Mouse (Mus musculus): ENCODE measurements around the gene Cerk.
"Not testable (repeated sequence)": the region's sequence is repeated elsewhere in the genome, so short reads cannot be mapped to it uniquely, and the experiment has no call there.

Cerk gene

DNA sequence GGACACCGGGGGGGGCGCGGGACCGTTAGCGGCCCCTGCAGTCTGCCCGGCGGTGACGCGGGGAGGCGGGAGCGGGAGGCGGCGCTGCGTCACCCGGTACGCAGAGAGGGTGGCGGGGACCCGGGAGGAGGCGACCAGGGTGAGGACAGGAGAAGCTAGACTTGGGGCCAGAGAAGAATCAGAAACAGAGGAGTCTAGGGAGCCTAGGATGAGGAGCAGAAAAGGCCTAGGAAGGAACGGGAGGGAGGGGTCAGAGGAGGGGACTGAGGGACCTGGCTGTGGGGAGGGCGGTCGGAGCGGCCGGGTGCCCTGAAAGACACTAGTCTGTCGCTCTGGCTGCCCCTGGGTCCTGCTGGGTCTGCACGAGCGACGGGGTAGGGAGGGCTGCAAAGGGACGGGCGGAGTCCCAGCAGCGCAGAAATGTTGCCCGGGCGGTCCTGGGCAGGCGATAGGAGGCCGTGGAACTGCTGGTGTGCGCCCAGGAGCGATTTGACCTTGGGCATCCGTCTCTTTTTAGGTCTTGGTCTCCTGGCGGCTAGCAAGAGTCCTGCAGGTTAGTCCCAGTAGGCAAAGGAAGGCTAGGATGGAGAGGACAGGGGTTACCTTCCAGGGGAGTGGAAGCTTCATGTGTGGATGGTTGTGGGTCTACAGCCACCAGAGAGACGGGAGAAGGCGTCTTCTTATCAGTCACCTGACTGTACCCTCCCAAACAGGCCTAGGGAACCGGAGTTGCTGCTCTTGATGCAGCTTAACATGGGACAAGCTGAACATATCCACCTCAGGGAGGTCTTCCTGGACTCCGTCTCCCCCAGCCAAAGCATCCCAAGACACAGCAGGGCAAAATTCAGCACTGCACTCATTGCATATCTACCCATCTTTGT lies at the start of gene Cerk:
Gene Cerk (minus strand): TSS at position 453 of the 881 bp plus-strand sequence.
- peak; percentile 82 to 88 for DNase-seq (ENCODE audit: low spot score in 2 of 2)

GRCm38 (mm10) chr15:86234517-86235441 lies 48.8 kb upstream of the Cerk start:
- DNase-seq (ENCODE audit: low spot score in 2 of 2): peak; percentile 55 to 83

GRCm38 (mm10) chr15:86234001-86234400 lies 48.1 kb upstream of the Cerk start:
- no peak for DNase-seq (ENCODE audit: low spot score in 2 of 2)

DNA sequence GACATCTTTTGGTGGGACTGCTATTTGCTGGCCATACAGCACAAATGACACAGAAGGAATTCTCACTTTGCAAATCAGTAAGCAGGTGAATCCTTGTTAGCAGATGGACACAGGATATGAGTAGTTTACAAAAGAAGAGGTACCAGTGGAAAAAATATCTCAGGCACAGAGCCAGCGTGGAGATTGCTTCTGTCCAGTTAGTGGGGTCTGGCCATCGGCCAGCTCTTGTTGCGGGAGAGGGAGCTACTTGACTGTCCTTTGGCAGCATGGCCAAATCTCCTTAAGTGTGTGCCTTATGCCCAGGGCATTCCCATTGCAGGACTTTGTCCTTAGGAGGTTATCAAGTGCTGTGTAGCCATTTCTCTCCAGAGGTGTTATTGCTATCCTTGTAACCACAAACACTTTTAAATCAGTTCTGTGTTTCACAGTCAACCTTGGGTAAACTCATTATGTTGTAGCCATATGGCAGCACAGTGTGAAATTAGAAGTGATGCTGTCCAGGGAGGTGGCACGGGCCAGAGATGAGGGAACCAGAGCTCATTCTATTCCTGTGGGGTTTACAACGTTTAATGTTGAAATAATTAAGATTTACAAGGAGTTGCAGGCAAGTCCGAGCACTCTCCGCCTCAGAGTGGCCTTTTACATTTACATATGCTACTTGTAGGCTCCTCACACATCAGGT lies 46.0 kb upstream of the Cerk start:
- no peak for DNase-seq (ENCODE audit: low spot score in 2 of 2)

DNA sequence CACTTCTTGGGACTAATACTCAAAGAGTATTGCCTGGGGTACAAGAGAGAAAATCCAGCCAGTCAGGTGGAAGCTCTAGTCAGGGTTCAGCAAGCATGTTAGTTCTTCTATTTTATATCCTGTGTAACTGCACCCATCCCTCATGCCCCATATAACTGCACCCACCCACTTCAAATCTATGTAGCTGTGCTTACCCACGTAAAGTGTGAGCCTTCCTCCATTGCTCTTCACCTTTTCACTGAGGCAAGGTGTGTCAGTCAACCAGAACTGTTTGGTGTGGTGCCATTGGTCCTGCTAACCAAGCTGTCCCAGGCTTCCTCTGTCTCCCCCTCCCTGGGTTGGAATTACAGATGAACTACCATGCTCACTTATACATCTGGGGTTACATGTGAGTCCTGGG lies 45.2 kb upstream of the Cerk start:
- no peak for DNase-seq (ENCODE audit: low spot score in 2 of 2)

DNA sequence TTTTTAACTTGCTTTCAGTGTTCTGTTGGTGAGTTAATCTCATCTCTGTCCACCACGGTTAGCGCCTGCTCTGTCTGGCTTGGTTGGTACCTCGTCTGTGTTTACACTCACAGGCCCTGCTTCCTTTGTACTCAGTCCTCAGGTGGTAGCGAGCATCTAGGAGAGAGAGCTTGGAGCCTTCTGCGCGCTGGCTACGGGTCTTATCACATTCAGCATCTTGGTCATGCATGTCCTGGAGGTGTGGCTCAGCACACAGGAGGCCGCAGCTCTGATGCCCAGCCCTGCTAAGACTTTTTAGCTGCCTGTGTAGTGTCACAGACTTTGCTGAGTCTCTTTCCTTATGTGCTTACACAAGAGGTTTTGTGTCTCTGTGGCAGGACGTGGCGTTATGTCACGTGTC lies 43.7 kb upstream of the Cerk start:
- no peak for DNase-seq (ENCODE audit: low spot score in 2 of 2)

DNA sequence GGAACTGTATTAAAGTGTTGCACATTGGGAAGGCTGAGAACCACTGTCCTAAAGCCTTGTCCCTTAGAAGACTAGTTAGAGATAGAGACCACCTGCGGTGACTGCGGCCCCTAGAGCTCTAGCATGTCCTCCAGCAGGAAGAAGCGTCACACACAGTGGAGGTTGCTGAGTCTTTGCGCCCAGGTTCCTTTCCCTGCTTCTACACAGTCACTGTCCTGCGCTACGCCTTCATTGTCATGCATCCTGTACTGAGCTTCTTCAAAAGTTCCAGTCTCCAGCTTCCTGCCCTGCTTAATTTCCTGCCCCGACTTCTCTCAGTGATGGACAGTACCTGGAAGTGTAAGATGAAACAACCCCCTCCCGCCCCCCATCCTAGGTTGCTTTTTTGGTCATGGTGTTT lies 43.1 kb upstream of the Cerk start:
- DNase-seq (ENCODE audit: low spot score in 2 of 2): no peak

DNA sequence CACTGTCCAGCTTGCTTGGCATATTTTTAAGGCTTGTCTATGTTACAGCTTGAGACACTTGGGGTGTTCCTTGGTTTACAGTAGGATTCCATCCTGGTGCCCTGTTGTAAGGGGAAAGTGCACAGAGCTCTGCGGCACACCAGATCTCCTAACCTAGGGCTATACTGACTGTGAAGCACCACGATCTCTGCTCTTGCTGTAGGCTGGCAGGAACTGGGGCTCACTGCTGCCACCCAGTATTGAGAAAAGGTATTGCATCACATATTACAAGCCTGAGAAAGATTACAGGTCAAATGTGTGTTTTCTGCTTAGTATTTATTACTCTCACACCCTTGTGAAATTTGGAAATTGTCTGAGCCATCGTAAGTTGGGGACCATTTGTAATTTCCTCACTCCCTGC lies 42.2 kb upstream of the Cerk start:
- peak in 1 of 2 experiments; percentile 63 for DNase-seq (ENCODE audit: low spot score in 2 of 2)

DNA sequence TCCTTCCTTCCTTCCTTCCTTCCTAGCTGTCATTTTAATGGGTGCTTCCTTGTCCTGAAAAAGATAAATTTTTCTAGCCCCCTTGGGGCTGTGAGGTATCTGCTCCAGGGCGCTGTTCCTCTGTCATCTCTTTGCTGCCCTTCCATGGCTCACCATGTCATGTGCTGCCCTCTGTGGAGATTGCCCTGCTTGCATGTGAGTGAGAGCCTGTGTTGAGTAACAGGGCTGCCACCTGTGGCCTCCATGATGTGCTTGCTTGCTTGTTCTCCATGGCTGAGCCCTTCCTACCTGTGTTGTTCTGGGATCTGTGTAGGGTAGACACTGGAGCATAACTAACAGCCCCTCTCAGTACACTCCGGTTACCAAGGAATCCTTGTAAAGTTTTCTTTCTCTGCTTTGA lies 41.0 kb upstream of the Cerk start:
- DNase-seq (ENCODE audit: low spot score in 2 of 2): no peak

- DNase-seq (ENCODE audit: low spot score in 2 of 2): no peak
Measured at GRCm38 (mm10) chr15:86226221-86226620, 40.3 kb upstream of the Cerk start.

DNA sequence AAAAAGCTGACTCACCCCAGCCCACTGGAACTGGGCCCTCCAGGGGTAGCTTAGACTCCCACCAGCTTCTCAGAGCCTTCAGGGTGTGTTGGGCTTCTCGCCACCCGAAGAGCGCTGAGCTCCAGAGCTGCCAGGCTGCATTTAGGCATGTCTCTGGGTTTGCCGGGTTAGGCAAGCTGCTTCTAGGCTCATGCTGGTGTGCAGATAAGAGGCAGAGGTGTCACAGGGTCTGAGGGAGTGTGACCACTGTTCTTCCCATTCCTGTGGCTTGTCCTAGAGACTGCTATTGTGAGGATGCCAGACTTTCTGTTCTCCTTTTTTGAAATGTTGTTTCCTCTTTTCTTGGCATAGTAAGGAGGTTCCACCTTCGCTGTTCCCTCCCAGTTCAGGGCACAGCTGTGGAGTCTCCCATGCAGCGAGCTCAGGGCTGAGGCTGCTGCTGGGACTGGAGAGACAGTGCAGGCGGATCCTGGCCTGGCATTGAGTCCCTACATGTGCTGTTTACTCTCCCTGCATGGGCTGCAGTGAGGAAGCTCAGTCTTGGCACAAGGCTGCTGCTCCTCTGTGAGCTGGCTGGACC lies 39.1 kb upstream of the Cerk start:
- peak; percentile 65 to 67 for DNase-seq (ENCODE audit: low spot score in 2 of 2)

- DNase-seq (ENCODE audit: low spot score in 2 of 2): not testable (repeated sequence)
Measured at GRCm38 (mm10) chr15:86221901-86222300, 36.0 kb upstream of the Cerk start.

- DNase-seq (ENCODE audit: low spot score in 2 of 2): no peak
Measured at GRCm38 (mm10) chr15:86221369-86221768, 35.4 kb upstream of the Cerk start.

GRCm38 (mm10) chr15:86220715-86221114 lies 34.8 kb upstream of the Cerk start:
- no peak for DNase-seq (ENCODE audit: low spot score in 2 of 2)

DNA sequence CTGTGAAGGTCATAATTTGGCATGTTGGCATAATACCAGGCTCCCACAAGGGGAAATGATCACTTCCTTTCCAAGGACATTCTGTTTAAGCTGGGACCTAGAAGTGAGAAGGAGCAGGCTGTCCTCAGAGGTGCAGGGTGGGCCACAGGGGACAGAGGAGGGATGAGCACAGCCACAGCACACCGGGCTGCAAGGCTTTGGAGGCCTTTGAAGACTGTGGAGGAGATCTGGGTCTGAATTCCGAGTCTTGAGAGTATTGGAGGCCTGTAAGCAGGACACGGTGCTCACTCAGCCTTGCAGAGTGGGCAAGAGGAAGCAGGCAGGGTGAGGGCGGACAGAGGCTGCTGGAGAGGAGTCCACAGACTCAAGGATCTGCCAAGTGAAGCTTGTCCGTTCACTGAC lies 34.3 kb upstream of the Cerk start:
- no peak for DNase-seq (ENCODE audit: low spot score in 2 of 2)

DNA sequence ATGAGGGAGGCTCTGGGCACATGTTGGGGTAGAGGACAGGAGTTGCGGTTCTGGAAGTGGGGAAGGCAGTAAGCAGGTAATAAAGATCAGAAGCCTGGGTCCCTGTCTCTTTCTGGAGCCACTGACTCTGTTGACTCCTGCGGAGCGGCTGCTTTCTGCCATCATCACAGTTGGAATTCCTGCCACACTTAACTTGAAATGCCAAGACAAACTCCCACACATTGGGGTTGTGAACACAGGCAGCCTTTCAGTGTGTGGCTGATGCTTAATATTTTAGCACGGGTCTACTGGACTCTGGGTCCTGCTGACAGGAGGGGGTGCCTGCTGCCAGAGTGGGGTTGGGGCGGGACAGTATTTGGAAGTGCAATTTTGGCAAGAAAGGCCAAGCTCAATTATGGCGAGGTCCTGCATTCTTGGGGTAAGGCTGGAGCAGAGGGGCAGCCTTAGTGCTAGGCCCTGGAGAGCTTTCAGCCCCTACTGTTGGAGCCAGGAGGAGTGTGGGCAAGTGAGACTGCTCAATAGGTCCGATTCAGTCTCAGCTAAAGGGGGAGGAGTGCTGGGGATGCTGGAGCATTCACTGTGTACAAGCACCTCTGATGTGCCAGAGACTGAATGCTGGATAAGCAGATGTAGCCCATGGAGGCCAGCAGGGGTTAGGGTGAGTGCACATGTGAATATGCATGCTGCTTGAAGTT lies 33.7 kb upstream of the Cerk start:
- peak in 1 of 2 experiments; percentile 46 for DNase-seq (ENCODE audit: low spot score in 2 of 2)

DNA sequence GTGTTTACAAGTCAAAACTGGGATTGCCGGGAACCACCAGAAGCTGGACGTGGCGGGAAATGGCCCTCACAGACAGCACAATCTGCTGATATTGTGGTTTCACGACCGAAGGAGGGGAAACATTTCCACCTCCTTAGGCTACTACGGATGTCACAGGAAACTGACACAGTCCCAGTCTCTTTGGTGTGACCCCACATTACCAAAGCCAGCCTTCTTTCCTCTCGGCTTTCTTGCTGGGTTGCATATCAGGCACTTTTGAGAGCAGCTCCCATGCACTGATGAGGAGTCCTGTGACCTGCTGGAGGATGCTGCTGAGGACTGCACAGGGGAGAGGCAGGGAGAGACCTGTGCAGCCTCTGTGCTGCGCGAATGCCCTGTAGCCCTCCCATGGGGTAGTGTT lies 30.7 kb upstream of the Cerk start:
- DNase-seq (ENCODE audit: low spot score in 2 of 2): not testable (repeated sequence)

DNA sequence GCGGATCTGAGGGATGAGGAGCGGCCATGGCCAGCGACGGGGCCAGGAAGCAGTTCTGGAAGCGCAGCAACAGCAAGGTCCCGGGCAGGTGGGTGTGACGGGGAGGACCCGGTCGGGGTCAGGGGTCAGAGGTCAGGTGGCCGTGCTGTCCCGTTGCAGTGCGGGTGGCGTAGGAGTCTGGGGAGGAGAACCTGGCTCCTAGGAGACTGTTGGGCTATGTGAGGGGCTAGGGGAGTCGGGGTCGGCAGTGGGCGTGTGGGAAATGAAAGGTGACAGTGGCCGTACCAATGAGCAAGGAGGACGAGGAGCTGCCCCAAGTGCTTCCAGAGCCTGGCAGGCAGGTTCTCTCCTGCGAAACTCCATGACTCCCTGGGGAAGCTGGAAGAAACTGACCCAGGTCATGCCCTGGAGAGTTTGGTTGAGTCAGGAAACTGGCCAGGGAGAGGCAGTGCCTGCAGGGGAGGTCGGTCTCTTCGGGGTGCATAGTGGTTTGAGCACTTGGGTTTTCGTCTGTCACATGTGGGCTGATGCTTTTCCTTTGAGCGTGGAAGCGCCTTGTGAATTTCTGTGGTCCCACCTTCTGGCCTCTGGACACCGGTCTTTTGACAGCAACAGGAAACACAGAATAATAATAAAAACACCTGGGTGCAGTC lies 28.7 kb upstream of the Cerk start:
- DNase-seq (ENCODE audit: low spot score in 2 of 2): no peak

DNA sequence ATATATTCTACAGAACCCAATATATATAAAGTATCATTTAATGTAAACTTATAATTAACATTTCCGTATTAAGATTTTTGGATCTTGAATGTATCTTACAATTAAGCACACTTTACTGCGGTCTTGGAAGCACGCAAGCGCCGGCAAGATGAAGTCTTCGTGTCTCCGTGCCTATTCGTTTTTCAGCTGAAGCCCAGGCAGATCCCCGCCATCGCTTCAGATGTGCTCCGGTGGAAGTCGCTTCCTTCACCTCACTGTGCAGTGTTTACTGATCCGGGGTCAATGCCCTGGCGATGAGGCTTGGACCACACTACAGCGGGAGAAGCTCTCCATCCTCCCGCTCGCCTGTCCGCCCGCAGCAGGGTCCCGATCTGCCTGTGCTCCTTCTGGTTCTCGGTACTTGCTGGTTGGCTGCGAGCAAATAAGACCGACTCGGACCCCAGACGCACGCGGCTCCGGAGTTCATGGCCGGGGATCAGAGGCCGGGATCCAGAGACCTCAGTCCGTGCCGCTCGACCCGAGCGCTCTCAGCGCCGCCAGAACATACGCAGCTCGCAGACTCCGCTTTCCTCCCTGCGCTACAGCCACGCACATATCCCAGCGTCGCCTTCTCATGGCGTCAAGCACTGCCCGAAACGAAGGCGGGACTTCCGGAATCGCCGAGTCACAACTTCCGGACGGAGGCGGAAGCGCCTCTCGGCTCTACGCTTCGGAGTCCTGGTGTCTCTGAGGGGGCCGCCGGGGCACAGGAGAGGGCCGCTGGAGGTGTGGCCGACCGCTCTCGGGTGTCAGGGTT lies 28.0 kb upstream of the Cerk start, which contains the start of gene Tbc1d22a:
Gene Tbc1d22a (plus strand): TSS at position 707 of the 796 bp plus-strand sequence.
- DNase-seq (ENCODE audit: low spot score in 2 of 2): peak; percentile 92 to 96

Measured in frontal cortex, postnatal 36 days (tissue).